Mouse (Mus musculus) forebrain, embryonic 11.5 days (tissue): ENCODE results near the gene Copg2. TPM values are rescaled to one million over a fixed set of nuclear protein-coding genes. Genes with fewer than 3 reads are reported as not detected.

Experiments
- ATAC-seq: fragments of 200-750 bp; cut with Nextera tagmentation; replicated peaks from 2 replicates; pipeline ENCODE4 v1.8.0; 2017; ENCODE audit warnings: moderate TSS enrichment; ENCODE audit not compliant: low FRiP score
- DNase-seq: peaks from one replicate; pipeline ENCODE4 v3.0.0-alpha.2; 2017; ENCODE audit warnings: low spot score
- H3K27ac ChIP-seq: fragments of 300-500 bp; sonication (generic); 2 replicates; pipeline ENCODE4 v1.5.1; 2014; ENCODE audit warnings: low read depth, low read length
- H3K27me3 ChIP-seq: fragments of 300-500 bp; sonication (generic); 2 replicates; pipeline ENCODE4 v1.6.1; 2014; ENCODE audit warnings: mild to moderate bottlenecking, low read length, mixed read lengths; ENCODE audit not compliant: control insufficient read depth, insufficient read depth
- H3K36me3 ChIP-seq: fragments of 300-500 bp; sonication (generic); 2 replicates; pipeline ENCODE4 v1.6.1; 2014; ENCODE audit warnings: mild to moderate bottlenecking, low read length, moderate library complexity, mixed read lengths; ENCODE audit not compliant: control insufficient read depth, insufficient read depth
- H3K4me1 ChIP-seq: fragments of 300-500 bp; sonication (generic); replicated peaks from 2 replicates; pipeline ENCODE4 v1.6.1; 2014; ENCODE audit warnings: low read length, mixed read lengths; ENCODE audit not compliant: control insufficient read depth, insufficient read depth
- H3K4me2 ChIP-seq: fragments of 300-500 bp; sonication (generic); 2 replicates; pipeline ENCODE4 v1.6.1; 2014; ENCODE audit warnings: low read depth, mild to moderate bottlenecking, low read length, moderate library complexity, mixed read lengths; ENCODE audit not compliant: severe bottlenecking
- H3K4me3 ChIP-seq: fragments of 300-500 bp; sonication (generic); 2 replicates; pipeline ENCODE4 v1.5.1; 2014; ENCODE audit warnings: low read depth, low read length
- H3K9ac ChIP-seq: fragments of 300-500 bp; sonication (generic); 2 replicates; pipeline ENCODE4 v1.6.1; 2014; ENCODE audit warnings: low read length
- H3K9me3 ChIP-seq: fragments of 300-500 bp; sonication (generic); 2 replicates; pipeline ENCODE4 v1.6.1; 2016; ENCODE audit warnings: low read length, mixed read lengths; ENCODE audit not compliant: control insufficient read depth
- whole genome bisulfite sequencing: fragments of 180-500 bp; shearing (Covaris S2); extraction: QIAGEN DNeasy Blood & Tissue Kit; methylation state at CpG from one replicate; pipeline ENCODE4 v1.1.7; 2014; 5-methylcytosine and 5-hydroxymethylcytosine counted together
- polyA plus RNA-seq: library from polyadenylated mRNA; unstranded; fragments of >200 nt; fragmentation: Nextera tagmentation; extraction: Ambion mirVana; gene quantifications from 2 replicates; pipeline ENCODE4 v1.2.1, GENCODE M21; 2014

Gene Copg2
- polyA plus RNA-seq, result 41.5 and 44.5 TPM in 2 replicates

DNA sequence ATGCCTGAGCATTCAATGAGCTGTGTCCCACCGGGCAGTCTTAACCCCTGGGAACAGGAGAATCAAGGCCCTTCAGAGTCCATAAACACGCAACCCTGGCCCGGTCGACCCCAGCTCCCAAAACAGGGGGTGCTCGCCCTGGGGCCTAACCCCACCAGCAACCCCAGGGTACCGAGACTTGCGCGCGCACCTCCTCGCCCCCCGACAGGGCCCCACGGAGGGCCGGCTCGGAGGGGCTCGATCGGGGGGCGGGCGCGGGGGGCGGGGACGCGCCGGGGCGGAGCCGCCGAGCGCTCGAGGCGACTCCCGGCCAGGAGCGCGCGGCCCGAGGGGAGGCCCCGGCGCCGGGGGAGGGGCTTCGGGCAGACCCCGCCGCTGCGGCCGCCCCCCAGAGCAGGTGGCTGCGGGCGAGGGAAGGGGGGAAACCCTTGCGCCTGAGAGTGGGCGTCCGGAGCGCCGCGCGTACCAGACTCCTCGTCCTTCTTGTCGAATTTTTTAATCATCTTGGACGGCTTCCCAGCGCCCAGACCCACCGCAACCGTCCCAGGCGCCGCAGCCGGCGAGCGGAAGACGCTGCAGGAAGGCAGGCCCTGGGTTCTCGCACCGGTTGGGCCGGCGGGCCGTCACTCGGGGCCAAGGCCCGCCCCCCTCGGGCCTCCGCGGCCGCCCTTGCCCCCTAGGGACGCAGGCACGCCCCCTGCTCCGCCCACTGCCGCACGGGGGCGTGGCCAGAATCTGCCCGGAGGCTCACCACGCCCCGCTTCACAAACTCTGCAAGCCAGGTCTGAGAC is at the start of gene Copg2:
Copg2 (minus strand) TSS at position 600 of the 791 bp plus-strand sequence.
- Histone ChIP-seq H3K27ac (peak within 1 kb of the TSS; percentile 97), H3K4me2 (peak within 1 kb of the TSS; percentile 53), H3K4me3 (peak within 1 kb of the TSS; percentile 60), H3K4me1 (peaks cover 5% of the 10 kb centered on the region), H3K27me3 (no peaks in the 10 kb centered on the region), H3K9me3 (no peaks in the 10 kb centered on the region), H3K9ac (peak within 1 kb of the TSS; percentile 82), H3K36me3 (no peaks in the 10 kb centered on the region)
- DNase-seq (peak; percentile 98), ATAC-seq (peak; percentile 98)
- WGBS, result under 1% methylated on average over 77 of the region's 83 CpGs

DNA sequence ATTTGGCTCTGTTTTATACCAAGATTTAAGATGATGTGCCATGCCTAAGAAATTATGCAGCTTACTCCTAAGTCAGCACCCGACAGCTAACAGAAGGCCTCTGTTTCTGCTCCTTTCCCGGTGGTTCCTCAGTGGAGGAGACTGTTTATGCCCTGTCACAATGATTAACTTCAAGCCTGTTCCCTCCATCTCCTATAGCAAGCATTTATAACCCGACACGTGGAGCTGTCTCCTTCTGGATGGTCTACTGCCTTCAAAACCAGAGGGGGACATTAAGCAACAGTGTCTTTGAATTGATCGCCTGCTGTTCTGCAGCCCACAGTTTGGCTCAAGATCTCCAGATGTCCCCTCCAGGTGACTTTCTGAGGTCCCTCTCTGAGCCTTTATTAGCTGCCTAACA is 42.7 kb upstream of the Copg2 start:
- H3K4me2 ChIP-seq, result no peak overlapping the region
- DNase-seq (no peak), ATAC-seq (no peak)
- H3K27me3 ChIP-seq, result no peaks in the 10 kb centered on the region
- no peaks in the 10 kb centered on the region for H3K9me3 ChIP-seq
- H3K27ac ChIP-seq, result no peak overlapping the region
- no peaks in the 10 kb centered on the region for H3K36me3 ChIP-seq
- H3K4me1 ChIP-seq, result no peaks in the 10 kb centered on the region
- no peak overlapping the region for H3K4me3 ChIP-seq
- H3K9ac ChIP-seq, result no peak overlapping the region
- WGBS, result 85% methylated on average over 5 of the region's 5 CpGs

DNA sequence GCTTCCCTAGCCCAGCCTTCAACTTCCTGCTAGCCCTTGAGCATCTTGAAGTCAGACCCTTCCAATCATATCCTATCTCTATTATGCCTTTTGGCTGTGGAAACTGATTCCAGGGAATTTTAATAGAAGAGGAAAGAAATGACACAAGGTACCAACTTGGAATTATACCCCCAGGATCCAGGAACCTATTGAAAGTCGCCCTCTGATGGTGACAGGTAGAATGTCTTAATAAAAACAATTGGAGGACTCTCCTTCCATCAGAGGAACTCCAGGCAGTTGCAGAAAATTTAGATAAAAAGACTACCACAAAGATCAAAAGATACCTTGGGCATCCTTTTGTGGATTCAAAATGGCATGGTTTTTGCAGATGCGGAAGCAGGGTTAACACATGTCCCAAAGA is 26.2 kb upstream of the Copg2 start:
- no peaks in the 10 kb centered on the region for H3K9me3 ChIP-seq
- H3K4me3 ChIP-seq, result no peak overlapping the region
- 0 out of 2 replicates have a peak, but pooled peaks cover 3% of the 10 kb centered on the region for H3K4me1 ChIP-seq
- H3K4me2 ChIP-seq, result no peak overlapping the region
- H3K27ac ChIP-seq, result no peak overlapping the region
- H3K36me3 ChIP-seq, result no peaks in the 10 kb centered on the region
- no peak for ATAC-seq
- H3K9ac ChIP-seq, result no peak overlapping the region
- DNase-seq, result no peak
- WGBS, result 48% methylated on average over 2 of the region's 2 CpGs
- no peaks in the 10 kb centered on the region for H3K27me3 ChIP-seq

DNA sequence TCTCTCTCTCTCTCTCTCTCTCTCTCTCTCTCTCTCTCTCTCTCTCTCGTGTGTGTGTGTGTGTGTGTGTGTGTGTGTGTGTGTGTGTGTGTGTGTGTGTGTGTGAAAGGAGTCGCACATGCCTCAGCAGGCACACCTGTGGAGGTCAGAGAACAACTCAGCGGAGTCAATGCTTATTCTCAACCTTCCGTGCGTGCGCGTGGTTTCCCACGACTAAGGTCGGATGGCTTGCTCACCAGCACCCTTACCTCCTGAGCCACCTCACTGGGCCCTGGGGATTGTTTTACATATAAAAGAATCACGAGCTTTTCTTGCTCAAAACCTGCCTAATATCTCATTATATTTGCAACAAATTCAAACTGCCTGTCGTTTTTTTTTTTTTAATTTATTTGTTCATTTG is 25.2 kb upstream of the Copg2 start:
- no peaks in the 10 kb centered on the region for H3K27me3 ChIP-seq
- H3K4me2 ChIP-seq, result no peak overlapping the region
- 0 out of 2 replicates have a peak, but pooled peaks cover 3% of the 10 kb centered on the region for H3K4me1 ChIP-seq
- no peak overlapping the region for H3K9ac ChIP-seq
- H3K36me3 ChIP-seq, result no peaks in the 10 kb centered on the region
- H3K27ac ChIP-seq, result no peak overlapping the region
- no peak overlapping the region for H3K4me3 ChIP-seq
- no peak for ATAC-seq
- no peak for DNase-seq
- WGBS, result 67% methylated on average over 10 of the region's 11 CpGs
- no peaks in the 10 kb centered on the region for H3K9me3 ChIP-seq

DNA sequence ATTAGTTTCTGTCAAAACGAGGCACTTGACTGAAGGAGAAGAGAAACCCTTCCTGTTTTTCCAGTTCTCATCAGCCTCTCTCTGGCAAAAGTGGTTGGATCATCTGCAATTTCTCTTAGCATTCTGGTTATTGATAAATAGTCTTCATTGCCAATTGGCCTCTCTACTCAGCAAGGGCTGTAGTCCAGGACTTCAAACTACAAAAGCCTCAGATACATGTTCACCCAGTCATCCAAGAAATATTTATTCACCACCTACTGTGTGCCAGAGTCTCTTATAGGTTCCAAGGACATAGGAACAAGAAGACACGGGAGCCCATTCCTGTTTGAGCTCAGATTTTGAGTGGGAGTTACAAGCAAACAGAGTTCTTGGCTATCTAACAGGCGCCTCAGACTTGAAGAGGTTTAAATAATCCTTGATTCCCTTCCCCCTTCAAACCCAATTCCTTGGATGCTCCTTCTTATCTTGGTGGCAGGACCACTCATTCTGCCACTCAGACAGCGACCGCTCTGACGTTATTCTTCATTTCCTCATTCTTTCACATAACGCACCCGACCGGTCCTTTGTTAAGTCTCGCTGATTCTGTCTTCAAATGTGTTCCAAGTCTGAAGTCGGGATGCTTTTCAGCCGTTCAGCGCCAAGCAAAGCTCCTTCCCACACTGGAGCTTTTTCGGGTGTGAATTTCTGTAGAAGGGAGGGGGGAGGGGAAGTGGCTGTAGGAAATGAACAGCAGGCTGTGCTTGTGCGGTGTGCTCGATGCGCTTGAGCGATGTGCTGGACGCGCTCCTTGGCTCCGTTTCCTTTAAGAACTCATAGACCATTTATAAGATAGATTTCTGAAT is 24.5 kb upstream of the Copg2 start:
- DNase-seq, result peak; percentile 50
- H3K36me3 ChIP-seq, result no peaks in the 10 kb centered on the region

DNA sequence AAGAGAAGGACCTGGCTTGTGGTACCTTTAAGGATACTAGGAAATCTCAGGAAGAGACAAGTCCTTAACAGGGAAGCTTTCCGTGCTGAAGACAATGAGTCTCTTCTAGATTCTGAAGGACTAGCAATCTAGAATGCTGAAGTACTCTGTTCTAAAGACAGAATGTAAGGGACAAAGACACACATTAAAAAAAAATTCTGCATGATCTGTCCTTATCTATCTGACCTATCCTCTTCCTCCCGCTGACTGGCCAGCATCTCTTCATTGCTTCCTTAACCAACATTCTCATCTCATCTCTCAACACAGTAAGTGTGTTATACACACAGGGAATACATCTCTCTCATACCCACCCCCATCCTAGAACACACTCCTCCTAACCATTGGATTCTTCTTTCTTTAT is 18.9 kb upstream of the Copg2 start, which contains the start of gene Tsga13:
Tsga13 (minus strand) TSS at position 101 of the 400 bp plus-strand sequence.
- Histone ChIP-seq H3K27ac (no peak within 1 kb of the TSS), H3K4me2 (no peak within 1 kb of the TSS), H3K36me3 (no peaks in the 10 kb centered on the region), H3K9ac (no peak within 1 kb of the TSS), H3K4me3 (no peak within 1 kb of the TSS), H3K4me1 (no peaks in the 10 kb centered on the region), H3K27me3 (no peaks in the 10 kb centered on the region), H3K9me3 (no peaks in the 10 kb centered on the region)
- 86% methylated on average over 2 of the region's 2 CpGs for WGBS
- no peak for ATAC-seq
- no peak for DNase-seq

More for the DNA sequence above, 24.5 kb upstream of the Copg2 start:
- whole genome bisulfite sequencing, result 62% methylated on average over 21 of the region's 21 CpGs
- Histone ChIP-seq H3K27ac (no peak overlapping the region), H3K9me3 (no peaks in the 10 kb centered on the region), H3K27me3 (no peaks in the 10 kb centered on the region), H3K4me3 (no peak overlapping the region), H3K4me1 (0 out of 2 replicates have a peak, but pooled peaks cover 3% of the 10 kb centered on the region), H3K9ac (no peak overlapping the region), H3K4me2 (0 out of 2 replicates have a peak overlapping the region, but pooled peaks have one; percentile 18)
- ATAC-seq, result no peak

DNA sequence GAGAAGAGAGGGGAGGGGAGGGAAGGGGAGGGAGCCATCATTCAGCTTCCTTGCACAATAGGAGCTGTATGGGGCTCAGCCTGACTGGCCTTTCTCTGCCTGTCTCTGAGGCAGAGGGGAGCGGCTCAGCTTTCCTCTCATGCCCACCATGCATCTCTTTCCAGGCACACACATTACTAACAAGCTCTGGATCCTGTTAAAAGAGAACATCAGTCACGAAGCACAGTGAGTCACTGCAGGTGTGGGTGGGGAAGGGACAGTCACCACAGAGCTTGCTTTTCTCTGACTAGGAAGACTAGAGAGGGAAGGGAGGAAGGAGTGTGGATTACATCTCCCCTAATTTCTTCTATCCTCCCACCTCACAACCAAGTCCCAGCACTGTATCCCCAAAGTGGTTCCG is 11.4 kb upstream of the Copg2 start:
- no peak overlapping the region for H3K27ac ChIP-seq
- ATAC-seq (no peak), DNase-seq (no peak)
- H3K9ac ChIP-seq, result peak overlapping the region; percentile 18; the same call in 1 of the 2 replicates
- no peaks in the 10 kb centered on the region for H3K9me3 ChIP-seq
- no peaks in the 10 kb centered on the region for H3K4me1 ChIP-seq
- H3K36me3 ChIP-seq, result no peaks in the 10 kb centered on the region
- H3K27me3 ChIP-seq, result no peaks in the 10 kb centered on the region
- no peak overlapping the region for H3K4me3 ChIP-seq
- WGBS, result 39% methylated on average over 3 of the region's 3 CpGs
- no peak overlapping the region for H3K4me2 ChIP-seq

DNA sequence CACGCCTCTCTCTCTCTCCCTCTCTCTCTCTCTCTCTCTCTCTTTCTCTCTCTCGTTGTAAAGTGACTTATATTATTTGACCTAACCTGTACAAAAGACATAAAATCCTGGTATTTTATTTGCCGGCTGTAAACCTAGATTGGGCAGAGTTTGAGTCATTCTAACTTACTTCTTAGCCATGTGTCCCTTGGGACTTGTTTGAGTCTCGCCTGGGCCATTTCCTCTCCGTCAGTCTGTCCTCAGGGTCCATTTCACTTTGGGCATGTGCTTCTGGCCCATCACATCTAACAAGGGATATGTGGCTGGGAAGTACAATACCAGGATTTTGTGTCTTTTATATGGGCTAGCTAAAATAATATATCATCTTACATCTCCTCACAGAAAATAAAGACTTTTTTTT is 8.3 kb upstream of the Copg2 start:
- Histone ChIP-seq H3K4me1 (no peaks in the 10 kb centered on the region), H3K27me3 (no peaks in the 10 kb centered on the region), H3K4me2 (no peak overlapping the region), H3K4me3 (no peak overlapping the region), H3K36me3 (no peaks in the 10 kb centered on the region), H3K9me3 (no peaks in the 10 kb centered on the region), H3K27ac (no peak overlapping the region), H3K9ac (no peak overlapping the region)
- no peak for DNase-seq
- WGBS, result 93% methylated on average over 5 of the region's 5 CpGs
- no peak for ATAC-seq
